Mouse (Mus musculus) lung, postnatal 0 days (tissue): ENCODE data around the gene Gsg1l.

Experiments
- CTCF ChIP-seq: IDR thresholded peaks from 2 replicates; pipeline ENCODE4 v1.5.1; 2016; ENCODE audit warnings: antibody characterized with exemption, mild to moderate bottlenecking
- EP300 ChIP-seq: IDR thresholded peaks from 2 replicates; pipeline ENCODE4 v1.6.1; 2016; ENCODE audit warnings: antibody characterized with exemption, mild to moderate bottlenecking, control low read depth

DNA sequence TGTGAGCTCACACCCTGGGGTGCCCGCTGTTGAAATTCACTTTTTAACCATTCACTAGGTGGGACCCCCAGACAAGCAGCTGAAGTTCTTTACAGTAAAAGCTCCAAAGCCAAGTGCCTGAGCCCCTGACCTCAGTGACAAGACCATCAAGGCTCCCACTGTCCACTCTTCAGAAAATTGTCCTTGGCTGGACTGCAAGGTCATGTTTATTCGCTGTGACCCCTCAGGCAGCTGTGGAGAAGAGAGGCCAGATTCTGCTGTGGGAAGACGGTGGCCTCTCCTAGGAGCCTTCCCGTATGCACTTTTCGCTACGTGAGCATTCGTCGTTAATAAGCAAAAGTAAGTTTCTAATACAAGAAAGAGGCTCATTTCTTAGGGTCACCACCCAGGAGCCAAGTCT, 102.6 kb downstream of the Gsg1l start:
- TF ChIP-seq CTCF: no peak
- no peak for TF ChIP-seq EP300
